Mouse (Mus musculus) hindbrain, postnatal 0 days (tissue): Measurements from ENCODE around the gene Magt1. TPM values are rescaled to one million over a fixed set of nuclear protein-coding genes. Genes with fewer than 3 reads are reported as not detected.
"Not testable (repeated sequence)": the region's sequence is repeated elsewhere in the genome, so short reads cannot be mapped to it uniquely, and the experiment has no call there.

ENCODE experiments used
- ATAC-seq: fragments of 200-750 bp; cut with Nextera tagmentation; 2 replicates; pipeline ENCODE4 v1.8.0; 2017; ENCODE audit warnings: mild to moderate bottlenecking, moderate TSS enrichment, moderate library complexity
- DNase-seq: peaks from one replicate; pipeline ENCODE4 v3.0.0-alpha.2; 2015; ENCODE audit warnings: low spot score
- H3K27ac ChIP-seq: fragments of 300-500 bp; sonication (generic); 2 replicates; pipeline ENCODE4 v1.5.1; 2014; ENCODE audit warnings: mild to moderate bottlenecking
- H3K27me3 ChIP-seq: fragments of 300-500 bp; sonication (generic); 2 replicates; pipeline ENCODE4 v1.6.1; 2014; ENCODE audit warnings: low read length, mixed read lengths; ENCODE audit not compliant: insufficient read depth
- H3K36me3 ChIP-seq: fragments of 300-500 bp; sonication (generic); 2 replicates; pipeline ENCODE4 v1.6.1; 2014; ENCODE audit warnings: low read length, mixed read lengths; ENCODE audit not compliant: insufficient read depth
- H3K4me1 ChIP-seq: fragments of 300-500 bp; sonication (generic); 2 replicates; pipeline ENCODE4 v1.6.1; 2014; ENCODE audit warnings: antibody characterized with exemption, low read length, mixed read lengths; ENCODE audit not compliant: insufficient read depth
- H3K4me2 ChIP-seq: fragments of 300-500 bp; sonication (generic); 2 replicates; pipeline ENCODE4 v1.6.1; 2014; ENCODE audit warnings: low read depth, mild to moderate bottlenecking, low read length, moderate library complexity, mixed read lengths
- H3K4me3 ChIP-seq: fragments of 300-500 bp; sonication (generic); 2 replicates; pipeline ENCODE4 v1.5.1; 2014; ENCODE audit warnings: low read length
- H3K9ac ChIP-seq: fragments of 300-500 bp; sonication (generic); replicated peaks from 2 replicates; pipeline ENCODE4 v1.6.1; 2014; ENCODE audit warnings: mild to moderate bottlenecking, low read length, moderate library complexity, mixed read lengths
- H3K9me3 ChIP-seq: fragments of 300-500 bp; sonication (generic); 2 replicates; pipeline ENCODE4 v1.6.1; 2016; ENCODE audit warnings: low read length, mixed read lengths
- CTCF ChIP-seq: IDR thresholded peaks from 2 replicates; pipeline ENCODE4 v1.5.1; 2016; ENCODE audit warnings: antibody characterized with exemption, control low read depth, low read depth
- WGBS: fragments of 180-500 bp; shearing (Covaris S2); extraction: QIAGEN DNeasy Blood & Tissue Kit; methylation state at CpG from one replicate; pipeline ENCODE4 v1.1.7; 2014; 5-methylcytosine and 5-hydroxymethylcytosine counted together
- polyA plus RNA-seq: library from polyadenylated mRNA; unstranded; fragments of >200 nt; fragmentation: Nextera tagmentation; extraction: Ambion mirVana; gene quantifications from 2 replicates; pipeline ENCODE4 v1.2.1, GENCODE M21; 2015
- total RNA-seq: library from RNA; depleted of rRNA; stranded (reverse); fragments of >200 nt; gene quantifications from 2 replicates; pipeline ENCODE4 v1.2.3, GENCODE M21; 2014; rRNA removed

Gene Magt1
- total and polyA plus RNA-seq, 2 experiments from 2014 or later, result 14.5 to 18.2 TPM

- H3K27ac ChIP-seq, result peak overlapping the region; percentile 96
- peak overlapping the region; percentile 56 for H3K4me2 ChIP-seq
- peak overlapping the region; percentile 63 for H3K4me3 ChIP-seq
- H3K9me3 ChIP-seq, result no peaks in the 10 kb centered on the region
- H3K9ac ChIP-seq, result peak overlapping the region; percentile 92
- peak; percentile 60 for ATAC-seq
- no peaks in the 10 kb centered on the region for H3K4me1 ChIP-seq
- no peaks in the 10 kb centered on the region for H3K27me3 ChIP-seq
- DNase-seq, result peak; percentile 39
- no peak for TF ChIP-seq CTCF
- WGBS, result 31% methylated on average over 39 of the region's 69 CpGs
- no peaks in the 10 kb centered on the region for H3K36me3 ChIP-seq
Measured at GRCm38 (mm10) chrX:105927941-105928860, 83.5 kb downstream of the Magt1 start.

GRCm38 (mm10) chrX:105926121-105926735 lies 85.5 kb downstream of the Magt1 start:
- Histone ChIP-seq H3K4me3 (no peak overlapping the region), H3K4me1 (no peaks in the 10 kb centered on the region), H3K27me3 (no peaks in the 10 kb centered on the region), H3K27ac (no peak overlapping the region), H3K4me2 (peak overlapping the region; percentile 56), H3K9ac (no peak overlapping the region), H3K36me3 (no peaks in the 10 kb centered on the region), H3K9me3 (no peaks in the 10 kb centered on the region)
- TF ChIP-seq CTCF, result no peak
- no peak for ATAC-seq
- 67% methylated on average over 12 of the region's 12 CpGs for WGBS
- DNase-seq, result no peak

- H3K27ac ChIP-seq, result no peak overlapping the region
- H3K4me3 ChIP-seq, result no peak overlapping the region
- H3K9ac ChIP-seq, result no peak overlapping the region
- no peak for TF ChIP-seq CTCF
- H3K4me1 ChIP-seq, result no peaks in the 10 kb centered on the region
- no peaks in the 10 kb centered on the region for H3K36me3 ChIP-seq
- 76% methylated on average over 5 of the region's 5 CpGs for WGBS
- H3K4me2 ChIP-seq, result no peak overlapping the region
- H3K9me3 ChIP-seq, result no peaks in the 10 kb centered on the region
- no peak for ATAC-seq
- no peak for DNase-seq
- no peaks in the 10 kb centered on the region for H3K27me3 ChIP-seq
Measured at GRCm38 (mm10) chrX:105924326-105925070, 87.2 kb downstream of the Magt1 start.

- DNase-seq, result no peak
- no CpG with 5 or more reads among the region's 1 CpGs for WGBS
- no peaks in the 10 kb centered on the region for H3K4me1 ChIP-seq
Measured at GRCm38 (mm10) chrX:105923896-105924295, 87.8 kb downstream of the Magt1 start.

GRCm38 (mm10) chrX:105922986-105923385 lies 88.7 kb downstream of the Magt1 start:
- H3K4me1 ChIP-seq, H3K9ac ChIP-seq, H3K27ac ChIP-seq, DNase-seq, ATAC-seq, H3K27me3 ChIP-seq, H3K4me2 ChIP-seq, H3K4me3 ChIP-seq, H3K9me3 ChIP-seq, H3K36me3 ChIP-seq: not testable (repeated sequence)
- 90% methylated on average over 7 of the region's 7 CpGs for WGBS

More at GRCm38 (mm10) chrX:105923896-105924295, 87.8 kb downstream of the Magt1 start:
- Histone ChIP-seq H3K9me3 (no peaks in the 10 kb centered on the region), H3K4me2 (no peak overlapping the region), H3K9ac (no peak overlapping the region), H3K27me3 (no peaks in the 10 kb centered on the region), H3K4me3 (no peak overlapping the region), H3K36me3 (no peaks in the 10 kb centered on the region), H3K27ac (no peak overlapping the region)
- TF ChIP-seq CTCF, result no peak
- ATAC-seq, result no peak

- ATAC-seq (no peak), DNase-seq (no peak)
- H3K36me3 ChIP-seq, result no peaks in the 10 kb centered on the region
- H3K27ac ChIP-seq, result no peak overlapping the region
- H3K9ac ChIP-seq, result no peak overlapping the region
- WGBS, result 90% methylated on average over 2 of the region's 2 CpGs
- H3K4me1 ChIP-seq, result no peaks in the 10 kb centered on the region
- H3K27me3 ChIP-seq, result no peaks in the 10 kb centered on the region
- no peak overlapping the region for H3K4me2 ChIP-seq
- no peaks in the 10 kb centered on the region for H3K9me3 ChIP-seq
- peak; percentile 35 for TF ChIP-seq CTCF
- H3K4me3 ChIP-seq, result no peak overlapping the region
Measured at GRCm38 (mm10) chrX:105921421-105921820, 90.3 kb downstream of the Magt1 start.

Other genes starting within 250 kb of the Magt1 start
- gene Fgf16, start 247.6 kb downstream of the Magt1 start, total RNA-seq, result 0.05 and 0.18 TPM in 2 replicates
- 0.16 TPM in 1 of 2 replicates, not detected in the other for gene Fgf16, start 247.6 kb downstream of the Magt1 start, polyA plus RNA-seq
- gene Atrx, start 82.5 kb downstream of the Magt1 start, total RNA-seq, result 221 and 295 TPM in 2 replicates
- gene Atrx, start 82.5 kb downstream of the Magt1 start, polyA plus RNA-seq, result 205 and 209 TPM in 2 replicates
- gene Cox7b, start 3.8 kb upstream of the Magt1 start, total RNA-seq, result 199 and 280 TPM in 2 replicates
- gene Cox7b, start 3.8 kb upstream of the Magt1 start, polyA plus RNA-seq, result 512 and 522 TPM in 2 replicates
- 8.6 and 9.9 TPM in 2 replicates for gene Atp7a, start 15.4 kb upstream of the Magt1 start, total RNA-seq
- gene Atp7a, start 15.4 kb upstream of the Magt1 start, polyA plus RNA-seq, result 7.0 and 7.5 TPM in 2 replicates
- gene Tlr13, start 131.3 kb upstream of the Magt1 start, total RNA-seq, result 0.22 and 0.78 TPM in 2 replicates
- gene Tlr13, start 131.3 kb upstream of the Magt1 start, polyA plus RNA-seq, result 0.38 and 0.50 TPM in 2 replicates
- gene Pgk1, start 175.2 kb upstream of the Magt1 start, total RNA-seq, result 246 and 254 TPM in 2 replicates
- gene Pgk1, start 175.2 kb upstream of the Magt1 start, polyA plus RNA-seq, result 302 and 312 TPM in 2 replicates
- gene Taf9b, start 209.3 kb upstream of the Magt1 start, total RNA-seq, result 16.3 and 20.9 TPM in 2 replicates
- gene Taf9b, start 209.3 kb upstream of the Magt1 start, polyA plus RNA-seq, result 24.1 and 24.4 TPM in 2 replicates
- gene Fnd3c2, start 243.5 kb upstream of the Magt1 start, total RNA-seq, result not detected in 2 replicates
- not detected in 2 replicates for gene Fnd3c2, start 243.5 kb upstream of the Magt1 start, polyA plus RNA-seq